Mouse (Mus musculus): ENCODE measurements around the gene Actr2. TPM values are rescaled to one million over a fixed set of nuclear protein-coding genes. Genes with fewer than 3 reads are reported as not detected.
A peak's percentile ranks its signal among the peaks of the same experiment; 100 is the strongest.
"Not testable (repeated sequence)": the region's sequence is repeated elsewhere in the genome, so short reads cannot be mapped to it uniquely, and the experiment has no call there.

Gene Actr2
- polyA plus RNA-seq (2014; fragmentation: Nextera tagmentation; extraction: Ambion mirVana): 66.6 and 67.3 TPM in 2 replicates

DNA sequence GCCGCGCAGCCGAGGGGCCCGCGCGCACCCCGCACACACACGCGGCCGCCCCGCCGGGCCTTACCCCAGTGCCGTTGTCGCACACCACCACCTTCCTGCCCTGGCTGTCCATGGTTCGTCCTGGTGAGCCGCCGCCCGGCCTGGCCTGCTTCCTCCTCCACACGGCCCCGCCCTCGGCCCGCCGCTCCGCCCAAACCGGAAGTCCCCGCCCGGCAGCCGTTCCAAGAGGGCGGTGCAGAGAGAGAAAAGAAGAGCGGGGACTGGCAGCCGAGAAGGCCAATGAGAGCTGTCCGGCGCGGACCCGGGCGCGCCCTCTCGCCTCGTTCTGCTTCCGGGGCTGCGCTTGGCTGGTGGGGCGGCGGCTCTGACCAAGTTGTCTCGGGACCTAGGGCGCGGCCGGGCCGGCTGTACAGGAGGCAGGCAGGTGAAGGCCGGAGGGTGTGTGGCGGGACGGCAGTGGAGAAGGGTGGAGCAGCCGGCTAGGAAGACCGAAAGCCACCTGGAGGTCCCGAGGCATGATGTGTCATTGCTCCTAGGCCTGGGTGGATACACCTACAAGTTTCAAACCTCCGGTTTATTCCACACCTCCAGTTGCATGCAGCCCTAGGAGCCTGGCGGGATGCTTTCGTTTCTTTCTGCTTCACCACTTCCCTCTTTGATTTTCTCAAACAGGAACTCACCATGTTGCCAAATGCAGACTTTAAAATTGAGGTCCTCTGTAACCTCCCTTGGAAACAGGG, at the start of gene Actr2:
TSS of gene Actr2 (minus strand) at position 173 of the 740 bp plus-strand sequence.
- DNase-seq (ENCODE audit: low spot score): peak; percentile 98
- Histone ChIP-seq H3K4me1 (ENCODE audit: control insufficient read depth, insufficient read depth, low read length) (peaks cover 9% of the 10 kb centered on the region), H3K36me3 (ENCODE audit: control insufficient read depth, insufficient read depth, low read length) (peaks cover 3% of the 10 kb centered on the region; the same call in 1 of the 2 replicates), H3K27me3 (replicated peaks; ENCODE audit: control insufficient read depth, insufficient read depth, low read length) (no peaks in the 10 kb centered on the region), H3K27ac (replicated peaks; ENCODE audit: low read depth, low read length) (peak within 1 kb of the TSS; percentile 90), H3K9me3 (ENCODE audit: control insufficient read depth, low read length) (no peaks in the 10 kb centered on the region), H3K9ac (ENCODE audit: low read depth, low read length) (peak within 1 kb of the TSS; percentile 85), H3K4me2 (ENCODE audit: low read depth, low read length) (peak within 1 kb of the TSS; percentile 77), H3K4me3 (ENCODE audit: low read depth, low read length) (peak within 1 kb of the TSS; percentile 88)
- 0% methylated on average over 17 of the region's 57 CpGs for WGBS
- peak; percentile 99 for ATAC-seq (ENCODE audit: low read depth)

- ATAC-seq (ENCODE audit: low read depth) (no peak), DNase-seq (ENCODE audit: low spot score) (no peak)
- Histone ChIP-seq H3K27me3 (replicated peaks; ENCODE audit: control insufficient read depth, insufficient read depth, low read length) (no peaks in the 10 kb centered on the region), H3K36me3 (ENCODE audit: control insufficient read depth, insufficient read depth, low read length) (no peaks in the 10 kb centered on the region), H3K9me3 (ENCODE audit: control insufficient read depth, low read length) (no peaks in the 10 kb centered on the region), H3K4me2 (ENCODE audit: low read depth, low read length) (no peak overlapping the region), H3K9ac (ENCODE audit: low read depth, low read length) (no peak overlapping the region), H3K4me3 (ENCODE audit: low read depth, low read length) (no peak overlapping the region), H3K27ac (replicated peaks; ENCODE audit: low read depth, low read length) (no peak overlapping the region), H3K4me1 (ENCODE audit: control insufficient read depth, insufficient read depth, low read length) (no peaks in the 10 kb centered on the region)
Measured at GRCm38 (mm10) chr11:20158879-20159278, 46.2 kb upstream of the Actr2 start.

DNA sequence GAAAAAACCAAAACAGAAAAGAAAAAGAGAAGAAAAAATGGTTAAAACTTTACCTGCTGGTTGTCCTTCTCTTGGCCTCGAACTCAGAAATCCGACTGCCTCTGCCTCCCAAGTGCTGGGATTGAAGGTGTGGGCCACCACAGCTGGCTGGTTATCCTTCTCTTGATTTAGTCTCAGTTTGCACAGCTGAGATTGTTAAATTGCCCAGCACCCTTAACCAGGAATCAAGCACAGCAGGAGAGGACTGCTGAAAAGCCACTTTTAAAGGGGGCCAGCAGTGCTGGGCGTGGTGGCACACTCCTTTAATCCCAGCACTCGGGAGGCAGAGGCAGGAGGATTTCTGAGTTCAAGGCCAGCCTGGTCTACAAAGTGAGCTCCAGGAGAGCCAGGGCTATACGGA, 40.8 kb upstream of the Actr2 start:
- not testable (repeated sequence) for H3K9me3 ChIP-seq (ENCODE audit: control insufficient read depth, low read length); ATAC-seq (ENCODE audit: low read depth); H3K9ac ChIP-seq (ENCODE audit: low read depth, low read length); H3K27ac ChIP-seq (replicated peaks; ENCODE audit: low read depth, low read length); DNase-seq (ENCODE audit: low spot score); H3K4me1 ChIP-seq (ENCODE audit: control insufficient read depth, insufficient read depth, low read length); H3K4me2 ChIP-seq (ENCODE audit: low read depth, low read length); H3K36me3 ChIP-seq (ENCODE audit: control insufficient read depth, insufficient read depth, low read length); H3K27me3 ChIP-seq (replicated peaks; ENCODE audit: control insufficient read depth, insufficient read depth, low read length); H3K4me3 ChIP-seq (ENCODE audit: low read depth, low read length)
- WGBS: 91% methylated on average over 5 of the region's 5 CpGs

DNA sequence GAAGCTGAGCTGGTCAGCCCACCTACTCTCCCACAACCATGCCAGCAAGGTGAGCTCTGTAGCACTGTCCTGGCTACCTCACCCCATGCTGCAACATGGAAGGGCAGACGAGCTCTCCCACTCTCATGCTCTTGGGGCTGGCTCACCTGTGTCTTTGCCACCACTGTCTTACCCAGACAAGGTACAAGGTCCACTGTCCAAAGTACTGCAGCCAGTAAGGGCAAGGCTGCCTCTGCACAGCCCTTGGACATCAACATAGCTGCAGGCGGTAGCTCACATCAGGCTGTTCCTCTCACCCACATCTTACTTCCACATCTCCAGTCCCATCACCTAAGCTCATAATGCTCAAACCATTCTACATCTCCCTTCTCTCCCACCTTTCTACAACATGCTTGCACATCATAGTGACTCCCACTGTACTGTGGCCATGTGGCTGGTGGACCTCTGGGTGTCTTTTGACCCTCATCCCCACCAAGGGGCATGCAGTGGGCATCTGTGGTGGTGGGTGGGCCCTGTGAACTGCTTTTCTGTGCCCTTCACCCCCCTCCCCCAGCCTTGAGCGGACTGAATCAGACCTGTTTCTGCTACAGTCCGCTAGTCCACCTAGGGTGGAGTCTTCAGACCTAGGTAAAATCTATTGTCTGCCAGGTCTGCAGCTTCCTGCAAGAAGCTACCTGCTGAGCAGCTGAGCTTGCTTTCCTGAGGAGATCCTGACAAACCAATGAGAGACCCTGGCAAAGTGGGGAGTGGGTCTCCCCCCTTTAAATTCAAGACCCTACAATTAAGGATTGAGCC, 39.6 kb upstream of the Actr2 start:
- Histone ChIP-seq H3K9ac (ENCODE audit: low read depth, low read length) (no peak overlapping the region), H3K4me2 (ENCODE audit: low read depth, low read length) (no peak overlapping the region), H3K4me1 (ENCODE audit: control insufficient read depth, insufficient read depth, low read length) (no peaks in the 10 kb centered on the region), H3K4me3 (ENCODE audit: low read depth, low read length) (no peak overlapping the region), H3K9me3 (ENCODE audit: control insufficient read depth, low read length) (no peaks in the 10 kb centered on the region), H3K36me3 (ENCODE audit: control insufficient read depth, insufficient read depth, low read length) (no peaks in the 10 kb centered on the region), H3K27me3 (replicated peaks; ENCODE audit: control insufficient read depth, insufficient read depth, low read length) (no peaks in the 10 kb centered on the region), H3K27ac (replicated peaks; ENCODE audit: low read depth, low read length) (no peak overlapping the region)
- WGBS: 79% methylated on average over 4 of the region's 4 CpGs
- ATAC-seq (ENCODE audit: low read depth) (no peak), DNase-seq (ENCODE audit: low spot score) (no peak)

DNA sequence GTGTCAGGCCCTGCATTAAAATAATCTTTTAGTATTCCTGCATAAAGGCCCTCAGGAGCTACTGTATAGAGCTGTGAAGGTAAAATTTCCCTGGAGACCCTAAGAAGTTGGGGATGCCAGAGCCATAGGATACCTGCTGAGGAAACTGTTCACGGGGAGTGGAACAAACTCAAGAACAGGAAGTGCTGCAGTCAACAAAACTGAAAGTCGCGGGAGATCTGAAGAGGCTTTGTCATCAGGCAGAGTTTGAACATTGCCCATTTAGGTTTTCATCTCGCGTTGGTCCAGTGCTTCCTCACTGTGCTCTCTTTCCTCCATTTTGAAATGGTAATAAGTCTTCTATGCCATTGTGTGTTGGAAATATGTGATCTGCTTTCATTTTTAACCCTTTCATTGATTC, 38.6 kb upstream of the Actr2 start:
- Histone ChIP-seq H3K27me3 (replicated peaks; ENCODE audit: control insufficient read depth, insufficient read depth, low read length) (no peaks in the 10 kb centered on the region), H3K36me3 (ENCODE audit: control insufficient read depth, insufficient read depth, low read length) (no peaks in the 10 kb centered on the region), H3K9me3 (ENCODE audit: control insufficient read depth, low read length) (no peaks in the 10 kb centered on the region), H3K4me3 (ENCODE audit: low read depth, low read length) (no peak overlapping the region), H3K4me2 (ENCODE audit: low read depth, low read length) (no peak overlapping the region), H3K4me1 (ENCODE audit: control insufficient read depth, insufficient read depth, low read length) (no peaks in the 10 kb centered on the region), H3K9ac (ENCODE audit: low read depth, low read length) (no peak overlapping the region), H3K27ac (replicated peaks; ENCODE audit: low read depth, low read length) (no peak overlapping the region)
- WGBS: 86% methylated on average over 5 of the region's 5 CpGs
- ATAC-seq (ENCODE audit: low read depth) (no peak), DNase-seq (ENCODE audit: low spot score) (no peak)

GRCm38 (mm10) chr11:20149936-20150335, 37.2 kb upstream of the Actr2 start:
- DNase-seq (ENCODE audit: low spot score) (no peak), ATAC-seq (ENCODE audit: low read depth) (no peak)
- Histone ChIP-seq H3K27ac (replicated peaks; ENCODE audit: low read depth, low read length) (no peak overlapping the region), H3K4me1 (ENCODE audit: control insufficient read depth, insufficient read depth, low read length) (no peaks in the 10 kb centered on the region), H3K9me3 (ENCODE audit: control insufficient read depth, low read length) (no peaks in the 10 kb centered on the region), H3K9ac (ENCODE audit: low read depth, low read length) (no peak overlapping the region), H3K36me3 (ENCODE audit: control insufficient read depth, insufficient read depth, low read length) (no peaks in the 10 kb centered on the region), H3K4me3 (ENCODE audit: low read depth, low read length) (no peak overlapping the region), H3K4me2 (ENCODE audit: low read depth, low read length) (no peak overlapping the region), H3K27me3 (replicated peaks; ENCODE audit: control insufficient read depth, insufficient read depth, low read length) (no peaks in the 10 kb centered on the region)
- WGBS: 94% methylated on average over 3 of the region's 3 CpGs

DNA sequence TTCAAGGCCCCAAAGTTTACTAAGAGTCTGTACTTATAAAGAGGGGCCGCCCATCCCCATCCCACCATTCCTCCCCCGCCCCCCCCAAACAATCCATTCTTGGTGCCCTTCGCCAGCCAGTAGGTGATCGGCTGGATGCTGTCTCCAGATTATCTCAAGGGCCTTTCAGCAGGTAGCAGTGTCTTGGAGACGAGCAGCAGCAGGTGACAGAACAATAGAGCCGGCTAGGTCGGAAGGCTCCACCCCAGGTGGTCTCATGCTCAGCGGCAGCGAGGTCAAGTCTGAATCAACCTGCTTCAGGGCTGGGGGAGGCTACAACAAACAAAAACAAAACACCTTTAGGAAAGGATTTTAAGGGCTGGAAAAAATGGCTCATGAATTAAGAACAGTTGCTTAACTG, 32.7 kb upstream of the Actr2 start:
- no peaks in the 10 kb centered on the region for H3K27me3 ChIP-seq (replicated peaks; ENCODE audit: control insufficient read depth, insufficient read depth, low read length)
- no peak overlapping the region for H3K4me2 ChIP-seq (ENCODE audit: low read depth, low read length)
- no peaks in the 10 kb centered on the region for H3K9me3 ChIP-seq (ENCODE audit: control insufficient read depth, low read length)
- 27% methylated on average over 9 of the region's 9 CpGs for WGBS
- no peaks in the 10 kb centered on the region for H3K36me3 ChIP-seq (ENCODE audit: control insufficient read depth, insufficient read depth, low read length)
- no peaks in the 10 kb centered on the region for H3K4me1 ChIP-seq (ENCODE audit: control insufficient read depth, insufficient read depth, low read length)
- no peak overlapping the region for H3K27ac ChIP-seq (replicated peaks; ENCODE audit: low read depth, low read length)
- ATAC-seq (ENCODE audit: low read depth) (no peak), DNase-seq (ENCODE audit: low spot score) (no peak)
- H3K9ac ChIP-seq (ENCODE audit: low read depth, low read length): no peak overlapping the region
- H3K4me3 ChIP-seq (ENCODE audit: low read depth, low read length): no peak overlapping the region

GRCm38 (mm10) chr11:20144536-20145263, 32.0 kb upstream of the Actr2 start:
- H3K36me3 ChIP-seq (ENCODE audit: control insufficient read depth, insufficient read depth, low read length): no peaks in the 10 kb centered on the region
- no peak overlapping the region for H3K4me2 ChIP-seq (ENCODE audit: low read depth, low read length)
- DNase-seq (ENCODE audit: low spot score) (no peak), ATAC-seq (ENCODE audit: low read depth) (no peak)
- no peak overlapping the region for H3K9ac ChIP-seq (ENCODE audit: low read depth, low read length)
- 85% methylated on average over 9 of the region's 9 CpGs for WGBS
- H3K27ac ChIP-seq (replicated peaks; ENCODE audit: low read depth, low read length): no peak overlapping the region
- no peaks in the 10 kb centered on the region for H3K27me3 ChIP-seq (replicated peaks; ENCODE audit: control insufficient read depth, insufficient read depth, low read length)
- H3K4me3 ChIP-seq (ENCODE audit: low read depth, low read length): no peak overlapping the region
- no peaks in the 10 kb centered on the region for H3K9me3 ChIP-seq (ENCODE audit: control insufficient read depth, low read length)
- H3K4me1 ChIP-seq (ENCODE audit: control insufficient read depth, insufficient read depth, low read length): no peaks in the 10 kb centered on the region
